Mouse (Mus musculus) thymus, adult 18-20 months (tissue): Measurements from ENCODE around the gene Baz1b.
A peak's percentile ranks its signal among the peaks of the same experiment; 100 is the strongest.
"Not testable (repeated sequence)": the region's sequence is repeated elsewhere in the genome, so short reads cannot be mapped to it uniquely, and the experiment has no call there.

Experiments used
- DNase-seq, 2 experiments: peaks; one replicate each; pipeline ENCODE4 v3.0.0; 2022; ENCODE audit warnings: mixed read lengths in 2 of 2

Baz1b gene

DNA sequence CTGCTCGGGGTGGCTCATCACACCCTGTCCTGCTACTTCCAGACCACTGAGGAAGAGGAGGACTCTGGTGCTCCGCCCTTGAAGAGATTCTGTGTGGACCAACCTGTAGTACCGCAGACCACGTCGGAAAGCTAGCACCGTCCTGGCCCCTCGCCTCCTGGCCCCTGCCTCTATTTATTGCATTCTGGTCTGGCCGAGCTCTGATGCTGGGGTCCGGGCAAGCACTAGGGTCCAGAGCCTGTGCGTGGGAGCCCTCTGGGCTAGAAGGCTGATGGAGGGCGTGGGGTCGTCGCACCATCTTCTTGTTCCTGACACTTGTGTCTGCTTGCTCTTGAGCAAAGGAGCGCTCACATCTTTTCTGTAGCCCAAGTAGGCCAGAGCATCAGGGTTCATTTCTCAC, 6.3 kb upstream of the Baz1b start:
- DNase-seq = no peak

DNA sequence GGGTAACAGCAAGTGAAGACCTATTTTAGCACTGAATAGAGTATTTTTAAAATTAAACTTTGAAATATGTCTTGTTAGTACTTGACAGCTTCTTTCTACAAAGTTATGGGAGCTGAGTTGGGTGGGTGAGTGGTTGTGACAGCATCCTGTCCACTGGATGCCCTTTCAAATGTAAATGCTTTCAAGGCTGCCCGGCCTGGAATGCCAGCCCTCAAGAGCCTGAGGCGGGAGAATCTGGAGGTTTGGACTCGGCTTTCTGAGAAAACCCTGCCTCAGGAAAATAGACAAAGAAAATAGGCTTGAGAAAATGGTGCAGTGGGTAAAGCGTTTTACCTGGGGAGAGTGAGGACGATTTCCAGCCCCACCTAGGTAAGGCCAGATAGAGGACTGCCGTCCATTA, 5.3 kb upstream of the Baz1b start:
- DNase-seq = no peak

DNA sequence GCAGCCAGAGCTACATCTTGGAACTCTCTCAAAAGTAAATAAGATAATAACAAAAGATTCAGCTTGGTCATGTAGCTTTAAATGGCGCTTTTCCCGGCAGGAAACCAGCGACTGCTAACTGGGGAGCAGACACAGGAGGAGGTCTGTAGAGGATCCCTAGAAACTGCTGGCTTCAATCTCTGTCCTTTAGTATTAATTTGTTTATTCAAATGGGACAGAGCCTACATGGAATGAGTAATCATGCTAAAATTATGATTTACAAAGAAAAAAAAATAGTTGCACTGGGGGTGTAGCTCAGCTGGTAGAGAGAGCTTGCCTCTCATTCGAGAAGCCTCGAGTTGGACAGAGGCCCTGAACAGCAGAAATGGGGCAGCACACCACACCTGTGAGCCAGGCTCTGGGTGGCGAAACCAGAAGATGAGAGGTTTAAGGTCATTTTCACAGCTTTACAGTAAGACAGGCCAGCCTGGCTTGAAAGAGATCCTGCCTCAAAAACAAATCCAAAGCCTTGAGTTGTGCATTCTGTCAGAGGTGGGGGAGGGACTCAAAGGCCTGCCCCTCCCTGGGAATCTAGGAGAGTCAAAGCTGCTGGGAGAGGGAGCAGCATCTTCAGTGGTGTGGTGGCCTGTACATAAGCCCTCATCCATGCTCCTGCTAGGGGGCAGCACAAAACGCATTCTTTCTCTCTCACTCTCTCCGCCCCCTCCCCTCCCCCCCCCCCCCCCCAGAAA, 3.8 kb upstream of the Baz1b start:
- DNase-seq = no peak

DNA sequence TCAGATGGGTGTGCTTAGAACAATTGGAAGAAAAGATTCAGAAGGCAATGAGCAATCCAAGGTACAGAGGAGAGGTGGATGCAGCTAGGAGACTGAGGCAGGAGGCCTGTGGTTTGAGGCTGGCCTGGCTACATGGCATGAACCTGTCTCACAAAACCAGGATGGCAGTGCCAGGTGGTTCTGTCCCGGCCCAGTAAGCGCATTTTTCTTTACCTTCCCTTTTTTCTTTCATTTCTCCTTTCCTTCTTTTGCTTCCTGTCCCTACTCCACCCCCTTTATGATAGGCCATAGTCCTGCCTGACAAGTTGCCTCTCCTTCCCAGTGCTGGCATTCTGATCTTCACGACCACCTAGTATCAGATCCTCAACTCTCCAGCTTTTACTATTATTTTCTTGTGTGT, 2.0 kb upstream of the Baz1b start:
- DNase-seq = no peak

DNA sequence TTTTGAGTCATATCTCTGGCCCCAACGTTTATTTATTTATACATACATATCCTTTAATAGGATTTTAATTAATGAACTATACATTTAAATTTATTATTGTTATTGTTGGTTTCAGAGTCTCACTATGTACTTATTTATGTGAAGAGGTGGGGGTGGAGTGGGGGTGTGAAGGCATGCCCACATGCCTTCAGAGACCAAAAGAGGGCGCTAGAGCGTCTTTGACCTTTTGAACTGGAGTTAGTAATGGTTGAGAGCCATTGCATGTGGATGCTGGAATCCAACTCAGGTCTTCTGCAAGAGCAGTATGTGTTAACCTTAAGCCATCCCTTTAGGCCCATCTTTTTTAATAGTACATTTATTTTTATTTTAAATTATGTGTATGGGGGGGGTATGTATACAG, 1.5 kb upstream of the Baz1b start:
- DNase-seq = no peak

DNA sequence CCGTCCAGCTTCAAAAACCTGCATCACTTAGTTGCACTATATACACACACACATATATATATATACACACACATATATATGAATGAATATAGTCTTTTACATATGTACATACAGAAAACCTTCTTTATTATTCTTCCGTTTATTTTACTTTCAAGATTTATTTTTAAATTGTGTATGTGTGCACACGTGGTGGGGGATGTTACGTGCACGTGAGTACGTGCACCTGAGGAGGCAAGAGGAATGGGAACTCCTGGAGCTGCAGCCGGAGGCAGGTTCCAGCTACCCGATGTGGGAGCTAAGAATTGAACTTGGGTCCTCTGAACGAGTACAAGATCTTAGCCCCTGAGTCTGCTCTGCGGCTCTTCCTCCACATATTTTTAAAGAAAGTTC, 838 bp upstream of the Baz1b start:
- no peak for DNase-seq

DNA sequence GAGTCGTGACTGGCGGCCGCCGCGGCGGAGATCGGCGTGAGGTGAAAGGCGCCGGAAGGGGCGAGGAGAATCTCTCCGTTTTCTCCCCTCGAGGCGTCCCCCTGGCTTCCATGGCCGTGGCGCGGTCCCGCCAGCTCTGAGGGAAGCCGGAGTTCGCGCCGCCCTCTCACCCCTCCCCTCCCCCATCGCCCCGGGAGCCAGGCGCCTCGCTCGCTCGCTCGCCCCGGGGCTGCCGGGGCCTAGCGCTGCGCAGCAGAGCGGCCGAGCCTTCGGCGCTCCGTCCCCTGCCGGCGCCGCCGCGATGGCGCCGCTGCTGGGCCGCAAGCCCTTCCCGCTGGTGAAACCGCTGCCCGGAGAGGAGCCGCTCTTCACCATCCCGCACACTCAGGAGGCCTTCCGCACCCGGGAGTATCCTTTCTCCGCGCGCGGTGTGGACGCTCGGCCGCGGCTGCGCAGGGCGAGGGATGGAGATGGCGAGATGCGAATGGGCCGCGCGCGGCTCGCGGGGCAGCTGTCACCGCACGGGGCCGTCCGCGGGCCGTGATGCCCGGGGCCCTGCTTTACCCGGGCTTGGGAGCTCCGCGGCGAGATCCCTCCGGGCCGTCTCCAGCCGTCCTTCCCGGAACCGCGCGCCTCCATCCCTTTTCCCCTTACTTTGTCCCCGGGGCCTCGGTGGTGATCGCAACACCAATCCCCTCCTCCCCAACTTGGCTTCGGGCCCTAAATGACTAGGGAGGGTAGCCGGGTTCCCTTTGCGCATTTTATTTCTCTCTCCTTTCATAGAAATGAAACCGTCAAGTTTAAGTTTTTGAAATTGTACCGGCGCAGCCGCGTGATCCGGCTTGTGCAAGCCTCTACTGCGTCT, 517 bp downstream of the Baz1b start:
- peak in 1 of 2 experiments; percentile 36 for DNase-seq

DNA sequence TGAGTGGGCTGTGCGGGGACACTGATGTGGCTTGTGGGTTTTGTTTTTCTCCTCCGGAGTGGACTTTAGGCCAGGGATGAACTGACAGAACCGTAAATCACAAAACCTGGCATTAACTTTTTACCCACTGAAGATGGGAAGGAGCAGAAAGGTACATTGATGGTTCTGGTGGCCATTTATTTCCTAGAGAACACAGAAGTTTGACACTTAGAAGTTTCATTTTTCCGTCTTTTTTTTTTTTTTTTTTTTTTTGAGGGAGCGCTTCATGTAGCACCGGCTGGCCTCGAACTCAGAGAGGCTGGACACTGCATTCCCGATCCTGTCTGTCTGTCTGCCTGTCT, 1.1 kb downstream of the Baz1b start:
- no peak for DNase-seq

DNA sequence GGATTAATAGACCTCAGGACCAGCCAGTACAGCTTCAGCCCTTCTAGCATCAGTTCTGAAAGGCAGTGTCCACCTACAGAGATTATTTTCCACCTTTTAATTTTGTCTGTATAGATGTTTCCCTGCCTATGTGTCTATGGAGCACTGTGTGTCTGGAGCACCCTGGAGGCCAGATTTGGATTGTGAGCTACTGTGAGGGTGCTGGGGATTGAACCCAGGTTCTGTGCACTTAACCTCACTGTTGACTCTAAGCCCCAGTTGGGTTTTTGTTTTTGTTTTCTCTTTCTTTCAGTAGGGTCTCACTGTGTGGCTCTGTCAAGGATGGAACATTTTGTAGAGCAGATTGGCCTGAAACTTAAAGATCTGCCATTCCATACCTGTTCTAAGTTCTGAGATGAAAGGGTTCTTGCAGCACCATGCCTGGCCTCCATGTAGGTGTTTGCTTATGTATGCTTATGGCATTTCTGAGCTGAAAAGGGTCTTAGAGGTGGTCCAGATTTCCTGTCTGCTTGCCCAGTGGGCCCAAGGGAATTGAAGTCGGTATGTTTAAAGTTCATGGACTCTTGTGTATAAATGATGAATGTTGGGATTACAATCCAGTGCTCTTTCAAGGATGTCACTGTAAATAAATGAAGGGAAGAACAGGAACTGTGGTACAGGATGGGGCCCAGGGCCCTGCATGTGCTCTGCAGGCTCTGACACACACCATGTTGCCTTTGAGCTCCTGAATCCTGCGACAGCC, 2.4 kb downstream of the Baz1b start:
- no peak for DNase-seq

DNA sequence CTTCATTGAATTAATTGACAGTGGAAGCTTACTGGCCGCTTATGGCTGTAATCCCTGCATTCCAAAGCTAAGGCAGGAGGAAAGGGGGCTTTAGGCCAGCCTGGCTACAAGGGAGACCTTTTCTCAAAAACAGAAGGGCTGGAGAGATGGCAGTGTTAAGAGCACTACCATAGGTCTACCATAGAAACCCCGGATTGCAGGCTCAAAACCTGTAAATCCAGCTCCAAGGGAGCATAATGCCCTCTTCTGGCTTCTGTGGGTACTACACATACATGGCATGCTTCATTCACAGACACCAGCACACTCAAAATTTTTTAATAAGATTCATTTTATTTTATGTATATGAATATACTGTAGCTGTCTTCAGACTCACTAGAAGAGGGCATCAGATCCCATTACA, 4.6 kb downstream of the Baz1b start:
- peak in 1 of 2 experiments; percentile 37 for DNase-seq

DNA sequence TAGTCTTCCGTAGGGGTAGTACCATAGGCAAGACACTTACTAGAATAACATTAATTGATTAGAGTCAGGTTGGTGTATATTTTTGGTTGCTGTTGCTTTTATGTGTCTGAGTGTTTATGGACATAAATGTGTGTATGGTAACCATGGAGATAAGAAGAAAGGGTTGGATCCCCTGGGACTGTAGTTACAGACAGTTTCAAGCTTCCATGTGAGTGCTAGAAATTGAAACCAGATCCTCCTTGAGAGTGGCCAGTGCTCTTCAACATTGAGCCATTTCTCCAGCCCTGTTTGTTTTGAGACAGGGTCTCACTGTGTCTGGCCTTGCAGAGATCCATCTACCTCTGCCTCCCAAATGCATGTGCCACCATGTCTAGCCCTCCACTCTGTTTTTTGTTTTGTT, 5.4 kb downstream of the Baz1b start:
- DNase-seq = no peak

DNA sequence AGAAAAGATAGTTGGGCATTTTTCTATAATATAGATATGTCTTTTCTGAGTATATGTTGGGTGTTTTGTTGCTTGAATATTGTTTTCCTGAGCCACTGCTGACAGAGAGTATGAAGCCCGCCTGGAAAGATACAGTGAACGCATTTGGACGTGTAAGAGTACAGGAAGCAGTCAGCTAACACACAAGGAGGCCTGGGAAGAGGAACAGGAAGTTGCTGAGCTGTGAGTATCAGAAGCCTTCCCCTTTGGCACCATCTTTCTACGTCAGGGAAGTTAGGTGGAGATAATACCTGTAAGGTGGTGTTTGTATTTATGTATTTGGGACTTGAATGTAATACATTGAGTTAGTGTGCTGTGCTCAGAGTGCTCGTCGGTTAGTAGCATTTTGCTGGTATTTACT, 9.3 kb downstream of the Baz1b start:
- no peak for DNase-seq

DNA sequence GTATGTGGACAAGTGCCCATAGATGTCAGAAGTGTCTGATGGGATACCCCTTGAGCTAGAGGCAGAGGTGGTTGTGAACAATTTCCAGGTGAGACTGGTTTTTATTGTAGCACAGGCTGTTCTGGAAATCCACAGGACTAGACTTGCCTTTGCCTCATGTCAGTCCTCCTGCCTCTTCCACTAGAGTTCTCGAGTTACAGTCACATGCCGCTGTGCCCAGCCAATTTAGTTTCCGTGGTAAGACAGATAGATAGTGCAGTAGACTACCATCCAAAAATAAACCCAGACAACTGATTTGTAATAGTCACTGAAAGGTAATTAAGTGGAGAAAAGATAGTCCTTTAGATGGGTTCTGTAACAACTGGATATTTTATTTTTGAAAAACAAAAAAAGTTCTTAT, 15.7 kb downstream of the Baz1b start:
- no peak for DNase-seq

DNA sequence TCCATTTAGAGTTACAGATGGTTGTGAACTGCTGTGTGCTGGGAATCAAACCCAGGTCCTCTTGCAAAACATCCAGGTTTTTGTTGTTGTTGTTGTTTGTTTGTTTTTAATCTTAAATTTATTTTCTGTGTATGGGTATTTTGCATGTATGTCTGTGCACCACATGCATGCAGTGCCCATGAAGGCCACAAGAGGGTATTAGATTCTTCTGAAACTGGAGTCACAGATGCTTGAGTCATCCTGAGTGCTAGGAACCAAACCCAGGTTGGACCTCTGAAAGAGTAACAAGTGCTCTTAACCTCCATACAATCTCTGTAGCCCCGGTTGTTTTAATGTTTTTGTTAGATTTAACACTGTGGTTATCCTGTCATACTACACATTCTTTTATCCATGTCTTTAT, 21.1 kb downstream of the Baz1b start:
- no peak for DNase-seq

DNA sequence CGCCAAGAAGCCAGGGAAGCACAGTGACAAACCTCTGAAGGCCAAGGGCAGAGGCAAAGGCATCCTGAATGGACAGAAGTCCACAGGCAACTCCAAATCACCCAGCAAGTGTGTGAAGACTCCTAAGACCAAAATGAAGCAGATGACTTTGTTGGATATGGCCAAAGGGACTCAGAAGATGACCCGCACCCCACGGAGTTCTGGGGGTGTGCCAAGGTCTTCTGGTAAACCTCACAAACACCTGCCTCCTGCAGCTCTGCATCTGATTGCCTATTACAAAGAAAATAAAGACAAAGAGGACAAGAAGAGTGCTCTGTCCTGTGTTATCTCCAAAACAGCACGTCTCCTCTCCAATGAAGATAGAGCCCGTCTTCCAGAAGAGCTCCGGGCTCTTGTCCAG, 29.8 kb downstream of the Baz1b start:
- no peak for DNase-seq

DNA sequence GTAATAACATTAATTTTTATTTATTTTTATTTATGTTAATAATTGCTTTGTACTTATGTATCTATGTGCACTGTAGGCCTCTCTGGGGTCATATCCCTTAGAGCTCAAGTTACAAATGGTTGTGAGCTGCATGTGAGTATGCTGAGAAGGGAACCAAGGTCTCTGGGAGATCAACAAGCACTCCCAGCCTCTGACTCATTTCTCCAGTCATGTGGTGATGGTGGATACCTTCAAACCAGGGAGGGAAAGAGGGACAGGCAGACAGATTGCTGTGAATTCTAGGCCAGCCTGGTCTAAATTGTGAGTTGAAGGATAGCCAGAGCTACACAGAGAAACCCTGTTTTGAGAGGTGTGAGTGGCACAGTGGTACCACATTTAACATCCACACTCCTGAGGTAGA, 33.9 kb downstream of the Baz1b start:
- no peak for DNase-seq

DNA sequence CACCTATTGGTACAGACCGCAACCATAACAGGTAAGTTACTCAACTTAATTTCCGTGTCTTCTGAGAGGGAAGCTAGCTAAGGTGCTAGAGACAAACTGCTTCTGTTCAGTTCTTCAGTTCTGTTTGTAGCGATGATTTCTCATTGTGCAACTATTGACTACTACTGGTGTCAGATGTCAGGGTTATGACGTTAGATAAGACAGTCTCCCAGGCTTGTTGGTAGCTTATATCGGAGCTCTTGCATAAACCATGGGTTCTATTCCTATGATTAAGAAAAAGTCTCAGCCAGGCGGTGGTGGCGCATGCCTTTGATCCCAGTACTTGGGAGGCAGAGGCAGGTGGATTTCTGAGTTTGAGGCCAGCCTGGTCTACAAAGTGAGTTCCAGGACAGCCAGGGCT, 35.0 kb downstream of the Baz1b start:
- no peak for DNase-seq

DNA sequence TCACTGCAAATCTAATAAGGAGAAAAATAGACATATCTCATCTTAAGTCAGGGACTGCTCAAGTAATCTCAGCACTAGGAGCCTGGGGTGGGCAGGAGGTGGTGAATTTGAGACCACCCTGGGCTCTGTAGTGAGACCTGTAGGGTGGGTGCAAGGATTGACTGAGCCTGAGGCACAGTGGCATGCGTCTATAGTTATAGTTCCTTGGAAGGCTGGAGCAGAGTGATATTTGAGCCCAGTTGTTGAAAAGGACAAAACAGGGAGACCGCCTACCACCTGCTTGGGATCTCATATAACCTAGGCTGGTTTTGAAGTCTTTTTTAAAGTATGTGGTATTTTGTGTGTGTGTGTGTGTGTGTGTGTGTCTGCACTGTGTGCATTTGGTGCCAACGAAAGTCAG, 37.1 kb downstream of the Baz1b start:
- DNase-seq = no peak

DNA sequence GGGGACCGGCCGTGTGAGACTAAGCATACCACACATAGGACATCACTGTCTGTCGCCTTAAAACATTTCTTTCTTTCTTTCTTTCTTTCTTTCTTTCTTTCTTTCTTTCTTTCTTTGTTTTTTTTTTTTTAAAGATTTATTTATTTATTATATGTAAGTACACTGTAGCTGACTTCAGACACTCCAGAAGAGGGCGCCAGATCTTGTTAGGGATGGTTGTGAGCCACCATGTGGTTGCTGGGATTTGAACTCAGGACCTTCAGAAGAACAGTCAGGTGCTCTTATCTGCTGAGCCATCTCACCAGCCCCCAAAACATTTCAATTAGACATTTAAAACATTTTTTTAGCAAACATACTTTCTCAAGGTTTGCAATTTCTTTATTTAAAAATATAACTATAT, 38.8 kb downstream of the Baz1b start:
- not testable (repeated sequence) for DNase-seq

DNA sequence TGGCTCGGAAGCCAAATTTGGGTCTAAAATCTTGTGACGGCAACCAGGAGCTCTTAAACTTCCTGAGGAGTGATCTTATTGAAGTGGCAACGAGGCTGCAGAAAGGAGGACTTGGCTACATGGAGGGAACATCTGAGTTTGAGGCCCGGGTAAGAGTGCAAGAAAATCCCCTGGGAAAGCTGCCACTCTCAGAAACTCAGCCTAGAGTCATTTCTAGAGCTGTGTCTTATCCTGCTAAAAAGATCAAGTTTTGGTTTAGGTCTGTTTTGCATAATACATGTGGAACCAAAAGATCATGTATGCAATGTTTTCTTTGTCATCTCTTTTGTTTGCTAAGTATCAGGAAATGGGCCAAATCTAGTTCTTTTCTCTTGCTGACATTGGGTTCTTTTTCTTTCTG, 43.1 kb downstream of the Baz1b start:
- DNase-seq = no peak

DNA sequence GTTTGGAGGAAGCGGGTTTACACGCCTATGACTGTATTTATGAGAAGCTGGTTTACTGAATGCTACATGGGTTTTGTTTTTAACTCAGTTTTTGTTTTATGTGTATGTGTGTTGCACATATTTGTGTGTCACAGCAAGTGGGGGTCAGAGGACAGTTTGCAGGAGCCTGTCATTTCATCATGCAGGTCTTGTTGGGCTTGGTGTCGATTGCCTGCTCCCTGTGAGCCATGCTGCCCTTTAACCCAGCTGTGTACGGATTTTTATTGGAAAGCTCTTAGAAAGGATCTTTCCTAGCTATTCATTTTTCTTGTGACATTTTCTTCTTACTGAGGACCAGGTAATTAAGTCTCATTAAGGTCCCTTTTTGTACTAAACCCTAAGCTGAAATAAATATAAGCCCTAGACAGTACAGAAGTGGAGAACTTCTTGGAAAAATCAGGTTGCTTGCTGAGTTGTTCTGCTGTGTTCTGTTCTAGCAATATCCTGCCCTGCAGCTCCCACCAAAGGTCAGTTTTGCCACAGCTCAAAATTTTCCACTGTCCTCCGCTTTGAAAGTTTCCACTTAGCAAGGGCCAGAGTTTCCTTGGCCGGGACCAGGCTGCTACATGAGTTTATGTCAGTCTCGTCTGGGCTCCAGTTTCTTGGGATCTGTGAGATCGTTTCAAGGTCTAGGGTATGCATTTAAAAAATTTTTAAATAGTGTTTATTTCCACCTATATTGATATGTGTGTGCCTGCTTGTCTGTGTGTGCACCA, 46.3 kb downstream of the Baz1b start:
- DNase-seq = no peak

DNA sequence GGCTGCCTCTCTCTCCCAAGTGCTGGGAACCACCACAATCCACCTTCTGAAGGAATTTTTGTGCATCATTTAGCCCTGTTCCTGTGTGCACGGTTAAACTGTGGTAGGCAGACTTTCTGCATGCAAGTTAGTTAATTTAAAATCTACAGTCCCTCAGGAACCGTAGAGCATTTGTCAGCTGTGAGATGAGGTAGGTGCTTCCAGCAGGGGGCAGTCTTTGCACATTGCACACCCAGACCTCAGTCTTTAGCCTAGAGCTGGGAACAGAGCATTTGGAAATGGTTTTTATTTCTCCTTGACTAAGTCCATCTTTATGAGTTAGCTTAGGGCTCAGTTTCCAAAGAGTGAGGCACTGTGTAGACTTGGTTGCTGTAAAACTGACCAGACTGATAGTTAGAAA, 49.5 kb downstream of the Baz1b start:
- no peak for DNase-seq

DNA sequence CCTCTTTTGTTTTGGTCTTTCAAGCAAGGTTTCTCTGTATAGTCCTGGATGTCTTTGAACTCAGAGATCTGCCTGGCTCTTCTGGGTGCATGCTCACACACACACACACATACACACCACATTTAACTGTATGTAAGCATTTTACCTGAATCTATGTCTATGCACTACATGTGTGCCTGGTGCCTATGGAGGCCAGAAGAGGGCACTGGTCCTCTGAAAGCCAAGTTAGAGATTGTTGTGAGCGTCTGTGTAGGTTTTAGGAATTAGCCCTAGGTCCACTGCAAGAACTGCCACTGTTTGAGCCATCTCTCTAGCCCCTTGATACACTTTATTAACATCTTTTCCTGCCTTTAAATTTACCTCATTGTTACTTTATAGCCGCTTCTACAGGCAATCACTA, 51.8 kb downstream of the Baz1b start:
- no peak for DNase-seq
